Mouse (Mus musculus) c-Kit-positive CD71-positive TER-119-negative erythroid progenitor cells, embryonic 14.5 days (primary cell): Measurements from ENCODE around the gene Baiap2.

Experiments used
- DNase-seq: peaks from one replicate; pipeline ENCODE4 v3.0.0-alpha.2; 2013; ENCODE audit warnings: low read depth

Gene Baiap2

DNA sequence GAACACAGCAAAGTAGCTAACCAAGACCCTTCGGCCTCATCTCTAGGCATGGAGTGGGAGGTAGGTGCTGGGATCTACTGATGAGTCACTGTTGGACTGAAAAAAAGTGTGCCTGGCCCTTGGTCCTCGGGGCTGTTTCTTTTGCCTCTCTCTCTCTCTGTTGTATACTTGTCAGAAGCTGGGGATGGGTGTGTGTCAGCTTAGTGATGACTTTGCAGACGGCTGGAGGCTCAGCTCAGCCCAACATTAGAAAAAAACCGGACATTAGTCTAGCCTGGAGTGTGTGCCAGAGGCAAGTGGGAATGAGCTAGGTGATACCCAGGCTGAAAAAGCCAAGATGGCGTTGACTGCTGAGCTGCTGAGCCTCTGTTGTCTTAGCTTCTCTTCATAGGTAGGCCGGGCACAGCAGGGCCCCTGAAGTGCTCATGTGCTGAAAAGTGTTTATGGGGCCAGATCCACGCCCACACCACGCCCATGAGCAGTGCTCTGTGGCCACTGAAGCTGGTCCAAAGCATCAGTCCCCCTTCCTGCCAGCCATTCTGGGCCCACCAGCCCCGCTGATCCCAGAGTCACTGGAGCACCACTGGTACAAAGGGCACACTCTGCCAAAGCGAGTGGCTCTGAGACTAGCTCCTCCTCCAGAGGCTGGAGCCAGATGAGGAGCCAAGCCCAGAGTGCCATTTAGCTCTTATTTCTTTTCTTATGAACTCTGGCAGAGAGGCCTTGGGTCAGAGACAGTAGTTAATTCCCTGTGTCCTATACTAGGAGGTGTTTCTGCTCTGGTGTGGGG is 37.2 kb downstream of the Baiap2 start:
- no peak for DNase-seq

DNA sequence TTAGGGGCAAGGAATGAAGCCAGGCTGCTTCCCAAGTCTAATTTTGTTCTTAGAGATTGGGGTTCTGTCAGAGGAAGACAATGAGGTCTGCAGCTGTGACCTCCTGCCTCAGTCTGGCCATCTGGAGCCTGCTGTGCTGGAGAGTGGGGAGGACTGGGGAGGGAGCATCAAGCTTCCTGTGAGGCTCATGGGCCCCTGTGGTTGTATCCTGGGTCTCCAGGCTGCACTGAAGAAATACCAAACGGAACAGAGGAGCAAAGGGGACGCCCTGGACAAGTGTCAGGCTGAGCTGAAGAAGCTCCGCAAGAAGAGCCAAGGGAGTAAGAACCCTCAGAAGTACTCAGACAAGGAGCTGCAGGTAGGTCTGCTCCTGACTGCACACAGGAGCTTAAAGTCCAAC is 39.2 kb downstream of the Baiap2 start:
- no peak for DNase-seq

DNA sequence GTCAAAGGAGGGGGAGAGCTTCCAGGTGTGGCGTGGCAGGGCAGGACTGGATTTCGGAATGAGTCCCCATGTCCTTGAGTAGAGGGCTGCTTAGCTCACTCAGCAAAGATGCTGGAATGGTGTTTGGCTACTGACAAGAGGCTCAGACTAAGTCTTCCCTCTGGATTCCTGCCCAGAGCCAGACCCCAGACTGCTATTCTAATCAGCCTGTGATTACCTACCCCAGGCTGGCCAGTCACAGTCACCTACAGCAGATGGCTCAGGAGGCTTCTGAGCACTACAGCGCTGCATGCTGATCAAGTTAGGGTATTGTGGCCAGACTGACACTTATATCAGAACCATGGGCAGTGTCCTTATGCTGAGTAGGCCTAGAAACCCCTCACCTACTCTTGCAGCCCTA is 39.7 kb downstream of the Baiap2 start:
- DNase-seq: no peak

DNA sequence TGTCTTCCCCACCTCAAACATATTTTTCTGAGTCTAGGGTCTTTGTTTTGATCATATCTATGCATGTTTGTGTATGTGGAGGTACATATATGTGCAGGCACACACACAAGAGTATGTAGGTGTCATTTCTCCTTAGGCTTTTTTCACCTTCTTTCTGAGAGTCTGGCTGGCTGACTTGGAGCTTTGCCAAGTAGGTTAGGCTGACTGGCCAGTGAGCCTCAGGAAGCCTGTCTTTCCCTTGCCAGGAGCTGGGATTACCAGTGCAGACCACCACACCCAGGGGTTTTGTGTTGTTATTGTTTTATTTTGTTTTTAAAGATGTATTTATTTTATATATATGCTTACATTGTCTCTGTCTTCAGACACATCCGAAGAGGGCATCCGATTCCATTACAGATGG is 40.6 kb downstream of the Baiap2 start:
- DNase-seq: no peak

DNA sequence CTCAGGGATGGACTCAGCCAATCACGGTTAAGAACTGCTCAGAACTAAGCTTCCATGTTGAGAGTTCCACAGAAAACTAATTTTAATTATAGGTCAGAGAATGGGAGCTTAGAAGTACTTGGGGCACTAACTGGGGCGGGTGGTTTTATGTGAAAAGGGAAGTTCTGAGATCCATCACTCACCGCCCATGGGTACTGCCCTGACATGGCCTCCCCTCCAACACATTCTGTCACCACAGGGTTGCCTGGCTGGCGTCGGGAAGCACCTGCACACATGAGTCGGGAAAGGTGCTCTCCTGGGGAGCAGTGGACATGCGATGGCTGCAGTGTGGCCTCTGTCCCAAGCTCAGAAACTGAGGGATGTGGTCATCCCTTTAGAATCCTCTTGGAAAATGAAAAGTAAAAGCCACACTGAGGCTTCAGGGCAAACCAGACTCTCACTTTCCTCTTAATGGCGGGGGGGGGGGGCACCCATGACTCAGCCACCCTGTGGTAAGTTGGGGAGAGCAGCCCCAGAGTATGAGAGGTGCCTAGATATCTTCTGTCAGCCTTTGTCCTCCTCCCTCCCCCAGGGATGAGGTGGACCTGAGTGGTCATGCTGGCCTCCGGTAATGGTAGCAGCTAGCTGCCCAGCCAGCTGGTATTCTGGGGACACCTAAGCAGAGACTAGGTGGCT is 44.3 kb downstream of the Baiap2 start:
- DNase-seq: no peak

DNA sequence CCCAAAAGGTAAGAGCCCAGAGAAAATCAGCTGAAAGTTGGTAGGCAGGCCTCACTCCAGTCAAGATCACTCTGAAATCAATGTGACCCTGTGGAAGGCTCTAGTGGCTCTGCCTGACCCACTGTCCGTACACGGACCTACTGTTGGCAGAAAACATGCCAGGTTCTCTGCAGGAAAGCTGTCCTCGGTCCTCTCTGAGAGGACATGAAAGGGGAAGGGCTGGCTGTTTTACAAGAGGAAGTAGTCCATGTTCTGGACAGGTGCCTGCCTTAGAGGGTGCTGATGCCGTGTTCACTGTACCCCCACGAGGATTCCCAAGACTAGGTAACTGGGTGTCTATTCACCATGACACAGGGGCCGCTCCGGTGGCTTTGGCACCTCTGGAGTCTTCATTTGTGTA is 45.3 kb downstream of the Baiap2 start:
- DNase-seq: no peak

DNA sequence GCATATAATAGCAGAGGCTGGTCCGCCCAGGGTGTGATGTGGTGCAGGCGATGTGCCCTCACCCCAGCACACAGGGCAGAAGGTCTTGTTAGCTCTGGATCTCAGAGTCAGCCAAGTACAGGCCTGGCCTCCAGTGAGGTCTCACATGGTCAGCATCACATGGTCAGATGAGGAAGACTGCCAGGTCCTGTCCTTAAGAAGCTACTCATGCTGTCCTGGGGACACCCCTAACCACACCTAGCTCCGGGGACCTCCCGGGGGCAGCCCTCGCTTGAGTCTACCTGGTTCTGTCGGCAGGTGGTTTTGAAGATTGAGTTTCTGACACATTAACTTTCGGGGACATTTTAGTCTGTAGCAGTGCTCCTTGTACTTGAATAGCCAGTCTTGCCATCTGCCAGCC is 45.8 kb downstream of the Baiap2 start:
- no peak for DNase-seq

DNA sequence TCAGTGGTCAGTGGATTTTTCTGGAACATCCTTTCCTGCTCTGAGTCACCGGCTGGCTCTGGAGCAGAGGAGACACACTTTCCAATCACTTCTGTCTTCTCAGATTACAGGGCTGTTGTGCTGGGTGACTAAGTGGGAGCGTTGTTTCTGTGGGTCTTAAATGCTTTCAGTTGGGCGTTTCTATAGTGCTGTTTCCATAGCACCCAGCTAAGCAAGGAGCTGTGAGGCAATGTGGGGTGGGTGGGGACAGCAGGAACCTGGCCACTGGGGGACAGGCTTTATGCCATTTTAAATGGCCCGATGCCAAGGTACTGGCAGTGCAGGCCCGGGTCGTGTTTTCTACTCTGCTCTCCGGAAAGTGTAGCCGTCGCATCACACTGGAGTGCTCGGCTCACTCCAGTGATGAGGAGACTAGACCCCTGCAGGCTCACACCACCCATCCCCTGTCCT is 46.6 kb downstream of the Baiap2 start:
- DNase-seq: no peak

DNA sequence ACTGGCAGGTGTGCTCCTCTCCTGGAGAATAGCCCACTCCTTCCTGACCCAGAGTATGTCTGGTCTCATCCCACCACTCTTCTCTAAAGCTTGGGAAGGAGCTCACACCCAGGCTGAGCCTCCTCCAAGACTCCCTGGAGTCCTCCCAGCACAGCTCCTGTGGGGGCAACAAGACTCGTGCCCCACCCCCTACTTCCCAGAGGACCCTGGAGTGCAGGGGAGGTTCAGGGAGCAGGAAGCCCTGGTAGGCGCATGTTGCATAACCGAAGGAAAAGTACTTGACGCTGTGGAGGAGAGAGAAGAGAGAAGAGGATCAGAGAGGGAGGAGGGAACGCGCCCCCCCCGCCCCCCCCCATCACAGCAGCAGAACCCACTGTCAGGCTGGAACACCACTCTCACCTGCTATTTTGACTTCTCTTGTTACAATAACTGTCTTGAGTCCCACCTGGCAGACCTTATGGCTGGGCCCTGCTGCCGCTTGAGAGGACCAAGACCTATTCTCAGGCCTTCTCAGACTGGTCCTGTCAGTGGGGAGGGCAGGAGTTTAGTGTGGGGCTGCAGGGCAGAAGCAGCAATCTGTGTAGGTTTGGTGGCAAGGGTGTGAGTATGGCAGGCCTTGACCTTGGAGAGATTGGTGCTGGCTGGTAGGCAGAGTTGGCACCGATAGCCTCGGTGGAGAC is 48.2 kb downstream of the Baiap2 start:
- no peak for DNase-seq

DNA sequence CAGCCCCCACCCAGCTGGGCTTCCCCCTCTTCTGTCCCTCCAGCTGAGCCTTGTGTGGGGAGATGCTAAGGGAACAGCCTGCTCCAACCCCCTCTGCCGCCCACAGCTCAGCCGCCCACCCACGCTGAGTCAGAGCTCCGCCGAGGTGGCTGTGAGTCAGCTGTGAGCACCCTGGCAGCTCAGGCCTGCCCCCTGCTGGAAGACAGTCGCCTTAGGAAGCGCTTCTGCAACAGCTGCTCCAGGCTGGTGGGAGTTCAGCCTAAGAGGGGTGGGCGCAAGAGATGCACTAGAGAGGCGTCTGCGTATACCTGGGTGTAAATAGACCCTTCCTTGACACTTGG is 48.7 kb downstream of the Baiap2 start:
- peak; percentile 60 for DNase-seq

DNA sequence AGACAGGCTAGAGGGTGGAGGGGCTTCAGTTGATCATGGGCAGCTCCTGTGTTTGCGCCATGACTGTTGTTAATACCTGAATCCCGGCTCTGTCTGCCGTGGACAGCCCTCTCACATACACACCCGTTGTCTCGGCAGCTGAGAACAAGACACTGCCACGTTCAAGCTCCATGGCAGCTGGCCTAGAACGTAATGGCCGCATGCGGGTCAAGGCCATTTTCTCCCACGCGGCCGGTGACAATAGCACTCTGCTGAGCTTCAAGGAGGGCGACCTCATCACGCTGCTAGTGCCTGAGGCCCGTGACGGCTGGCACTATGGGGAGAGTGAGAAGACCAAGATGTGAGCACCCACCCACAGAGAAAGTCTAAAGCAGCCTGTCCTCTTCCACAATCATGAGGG is 54.8 kb downstream of the Baiap2 start:
- DNase-seq: no peak

DNA sequence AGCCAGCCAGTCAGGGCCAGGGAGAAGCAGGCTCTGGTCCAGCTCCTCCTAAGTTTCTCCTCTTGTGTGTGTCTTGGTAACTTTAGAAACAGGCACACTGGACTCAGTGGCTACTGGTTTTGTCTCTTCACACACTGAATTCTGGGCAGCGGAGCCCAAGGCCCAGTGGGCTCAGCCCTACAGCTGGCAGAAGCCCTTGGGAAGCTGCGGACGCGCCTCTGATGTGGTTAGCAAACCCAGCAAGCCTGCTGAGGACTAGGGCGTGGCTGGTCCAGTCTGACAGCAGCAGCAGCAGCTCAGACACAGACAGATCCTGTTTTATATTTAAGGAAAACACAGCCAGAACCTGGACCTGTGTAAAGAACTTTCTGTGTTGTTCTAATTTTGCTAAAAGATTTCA is 59.5 kb downstream of the Baiap2 start:
- no peak for DNase-seq

DNA sequence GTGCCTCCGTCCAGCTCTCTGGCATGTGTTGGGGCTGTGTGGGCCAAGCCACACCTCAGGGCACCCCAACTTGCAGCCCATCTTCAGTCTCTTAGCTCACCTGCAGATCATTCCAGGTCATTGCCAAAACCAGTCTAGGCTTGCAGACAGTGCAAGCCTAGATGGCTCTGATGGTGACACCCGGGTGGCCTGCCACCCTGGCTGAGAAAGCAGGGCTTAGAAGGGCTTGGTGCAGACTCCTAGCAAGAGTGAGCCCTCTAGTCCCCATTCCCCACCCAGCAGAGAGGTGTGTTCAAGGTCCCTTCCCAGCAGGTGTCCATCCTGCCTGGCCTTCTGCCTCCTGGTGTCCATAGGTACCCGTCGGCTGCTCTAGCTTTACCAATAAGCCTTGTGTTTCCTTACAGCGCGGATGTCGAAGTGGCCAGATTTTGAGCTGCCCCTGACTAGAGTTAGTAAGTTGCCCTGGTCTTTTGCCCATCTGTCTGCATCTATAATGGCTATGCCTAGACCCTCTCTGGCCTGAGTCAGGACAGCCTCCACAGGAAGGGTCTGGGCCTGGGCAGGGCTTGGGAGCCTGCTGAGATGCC is 60.2 kb downstream of the Baiap2 start:
- no peak for DNase-seq

DNA sequence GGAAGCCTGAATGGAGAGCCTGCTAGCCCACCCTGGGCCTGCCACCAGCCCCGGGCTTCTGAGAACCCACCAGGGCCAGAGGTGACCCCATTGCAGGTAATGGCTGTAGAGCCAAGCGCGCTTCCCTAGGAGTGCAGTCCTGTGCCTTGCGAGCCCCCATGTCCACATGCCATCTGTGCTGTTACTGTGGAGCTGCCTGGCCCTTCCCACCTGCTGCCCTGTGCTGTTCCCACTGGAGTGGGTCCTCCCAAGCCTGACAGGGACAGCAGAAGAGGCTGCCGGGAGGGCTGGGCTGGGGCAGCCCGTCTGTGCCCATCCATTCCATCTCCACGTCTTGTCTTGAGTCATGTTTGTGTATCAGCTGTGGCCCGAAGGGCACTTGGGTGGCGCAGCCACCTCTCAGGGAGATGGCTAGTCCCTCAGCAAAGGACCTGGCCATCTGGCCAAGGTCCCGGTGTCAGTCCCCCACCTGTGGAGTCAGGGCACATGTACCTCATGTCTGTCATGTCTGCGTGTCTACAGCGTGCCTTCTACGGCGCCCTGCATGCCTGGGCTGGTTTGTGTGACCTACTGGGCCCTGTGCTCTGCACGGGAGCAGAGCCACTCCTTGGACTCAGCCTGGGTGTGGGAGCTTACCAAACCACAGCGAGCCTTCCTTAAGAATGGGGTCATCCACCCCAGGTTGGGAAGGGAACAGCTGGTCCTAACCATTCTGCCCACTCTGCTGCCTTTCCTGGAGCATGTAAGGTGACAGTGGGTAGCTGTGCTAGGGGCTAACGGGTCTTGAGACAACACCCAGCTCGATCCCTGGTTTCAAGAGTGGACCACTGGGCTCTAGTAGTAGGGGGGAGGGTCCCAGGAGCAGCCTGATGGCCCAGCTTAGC is 63.1 kb downstream of the Baiap2 start:
- DNase-seq: no peak

DNA sequence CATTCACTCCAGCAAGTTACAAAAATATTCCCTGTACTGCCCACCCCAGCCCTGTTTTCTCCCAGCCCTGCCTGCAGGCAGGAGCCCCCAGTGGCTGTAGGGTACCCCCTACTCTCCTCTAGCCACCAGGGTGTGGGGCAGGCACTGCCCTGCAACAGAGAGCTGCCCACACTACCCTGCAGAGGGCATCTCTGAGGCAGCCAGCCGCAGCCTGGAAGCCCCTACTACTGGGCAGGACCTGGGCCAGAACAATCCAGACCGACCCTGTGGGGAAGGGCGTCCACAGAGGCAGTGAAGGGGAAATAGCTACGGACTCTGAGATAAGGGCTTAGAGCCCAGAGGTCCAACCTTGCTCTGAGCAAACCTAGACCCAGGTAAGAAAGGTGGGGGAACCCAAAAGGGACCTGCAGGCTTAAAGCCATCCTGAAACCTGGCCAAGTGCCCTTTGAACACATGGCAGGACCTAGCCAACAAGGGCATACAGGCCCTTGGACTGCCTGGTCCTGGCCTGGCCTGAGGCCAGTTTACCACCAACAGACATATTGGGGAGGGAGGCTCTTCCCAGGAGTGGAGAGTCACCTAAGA is 65.0 kb downstream of the Baiap2 start:
- no peak for DNase-seq

DNA sequence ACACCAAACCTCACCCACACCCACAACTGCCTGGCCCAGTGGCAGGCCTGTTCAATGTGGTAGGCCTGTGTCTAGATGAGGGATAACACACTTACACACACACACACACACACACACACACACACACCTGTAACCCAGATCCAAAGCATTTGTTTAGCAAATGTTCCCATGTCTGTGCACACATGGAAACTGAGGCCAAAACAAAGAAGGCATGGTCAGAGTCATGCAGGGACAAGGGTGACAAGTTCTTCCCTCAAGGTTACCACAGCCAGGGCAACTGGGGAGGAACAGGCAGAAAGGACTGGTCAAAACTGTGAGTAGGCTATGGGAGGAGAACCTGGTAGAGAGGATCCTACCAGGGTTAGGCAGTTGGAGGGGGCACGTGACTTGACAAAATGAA is 65.9 kb downstream of the Baiap2 start:
- no peak for DNase-seq

DNA sequence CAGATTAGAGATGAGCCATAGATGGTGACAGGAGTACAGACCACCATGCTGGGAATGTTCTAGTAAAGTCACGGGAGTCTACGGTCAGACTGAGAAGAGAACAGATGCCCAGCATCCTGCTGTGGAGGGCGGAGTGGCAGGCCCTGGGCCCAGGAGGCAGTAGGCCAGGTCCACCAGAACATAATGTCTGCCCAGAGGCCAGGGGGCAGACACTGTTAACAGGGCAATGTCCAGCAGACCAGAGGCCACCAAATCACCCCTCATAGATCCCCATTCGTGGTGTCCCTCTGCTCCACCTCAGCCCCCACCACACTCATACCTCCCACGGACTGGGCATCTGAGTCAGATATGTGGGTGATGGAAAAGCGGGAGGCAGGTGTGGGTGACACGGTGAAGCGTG is 66.4 kb downstream of the Baiap2 start:
- DNase-seq: no peak

DNA sequence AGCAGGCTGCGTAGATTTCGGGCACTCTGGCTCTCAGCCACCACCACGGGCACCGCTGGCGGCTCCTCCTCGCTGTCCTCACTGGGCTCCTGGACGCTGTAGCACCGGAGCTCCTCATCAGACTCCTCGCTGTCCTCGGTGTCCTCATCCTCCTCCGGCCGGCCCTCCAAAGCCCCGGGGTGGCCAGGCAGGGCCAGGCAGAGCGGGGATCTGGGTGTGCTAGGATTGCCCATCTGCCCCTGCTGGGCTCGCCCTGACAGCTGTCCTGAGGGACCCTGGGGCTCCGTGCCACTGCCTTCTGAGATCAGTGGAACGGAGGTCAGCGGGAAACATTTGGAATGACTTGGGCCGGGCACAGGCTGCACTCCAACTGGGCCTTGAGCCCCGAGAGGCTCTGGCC is 67.4 kb downstream of the Baiap2 start:
- no peak for DNase-seq

DNA sequence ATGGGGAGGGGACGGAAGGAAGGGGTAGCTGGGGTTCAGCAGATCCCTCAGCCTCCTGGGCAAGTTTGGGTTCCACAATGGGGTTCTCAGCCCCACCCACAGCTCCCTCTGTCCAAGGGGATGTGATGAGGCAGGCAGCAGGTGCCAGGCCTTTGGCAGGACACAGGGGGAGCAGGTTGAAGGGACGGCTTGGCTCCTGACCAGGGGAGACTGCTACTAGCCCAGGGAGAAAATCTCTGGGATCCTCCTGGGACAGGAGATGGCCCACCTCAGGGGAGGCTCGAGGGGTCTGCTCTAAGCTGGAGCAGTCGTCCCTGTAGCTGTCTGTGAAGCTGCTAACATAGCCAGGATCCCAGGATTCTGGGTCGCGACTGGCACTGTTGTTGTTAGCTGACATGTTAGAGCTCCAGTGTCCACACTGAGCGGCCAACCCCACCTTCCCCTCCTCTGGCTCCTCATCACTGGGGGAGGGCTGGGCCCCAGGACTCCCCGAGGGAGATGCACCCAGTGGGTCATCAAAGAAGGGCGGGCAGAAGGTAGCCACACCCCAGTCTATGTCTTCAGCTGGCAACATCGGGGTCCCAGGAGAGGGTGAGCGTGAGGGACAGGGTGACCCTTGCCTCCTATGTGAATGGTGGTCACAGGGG is 68.7 kb downstream of the Baiap2 start:
- DNase-seq: no peak

DNA sequence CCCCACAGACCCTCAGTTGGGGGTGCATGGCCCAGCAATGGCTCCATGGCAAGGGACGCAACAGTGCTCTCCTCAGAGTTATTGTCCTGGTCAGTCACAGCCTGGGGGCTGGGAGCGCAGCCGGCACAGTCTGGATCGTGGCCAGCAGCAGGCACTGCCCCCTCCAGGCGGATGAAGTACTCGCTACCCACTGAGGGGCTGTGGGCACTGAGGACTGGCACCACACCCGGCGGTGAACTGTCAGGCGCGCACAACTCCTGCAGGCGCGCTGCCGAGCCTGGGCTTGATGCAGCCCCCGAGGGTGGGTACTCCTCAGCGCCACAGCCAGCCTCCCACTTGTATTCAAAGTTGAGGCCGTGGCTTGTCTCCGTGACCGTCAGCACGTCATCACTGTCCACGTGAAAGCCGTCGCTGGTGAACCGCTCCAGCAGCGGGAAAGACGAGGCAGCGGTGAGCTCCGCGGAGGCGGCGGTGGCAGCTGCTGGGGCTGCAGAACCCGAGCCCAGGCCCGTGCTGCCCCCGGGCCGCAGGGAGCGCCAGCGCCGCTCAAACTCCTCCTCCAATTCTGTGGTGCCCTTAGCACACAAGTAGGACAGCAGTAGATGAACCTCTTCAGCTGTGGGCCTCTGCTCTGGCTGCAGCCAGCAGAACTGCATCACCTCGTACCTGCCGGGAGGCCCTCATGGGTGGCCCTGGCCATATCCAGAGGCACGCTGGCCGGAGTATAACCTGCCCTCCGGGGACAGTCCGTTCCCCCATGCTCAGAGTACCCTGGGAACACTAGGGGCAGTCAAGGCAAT is 69.4 kb downstream of the Baiap2 start:
- DNase-seq: no peak
